Mouse (Mus musculus) right cerebral cortex, postnatal 10 days (tissue): Measurements from ENCODE around the gene Atp2b2.

ENCODE experiments used
- DNase-seq, 2 experiments: peaks; one replicate each; pipeline ENCODE4 v3.0.0; 2021; ENCODE audit warnings: low spot score in 2 of 2

Atp2b2 gene

GRCm38 (mm10) chr6:114042332-114042731, at the start of gene Atp2b2:
Gene Atp2b2, minus strand, starts transcription at chr6:114042613.
- DNase-seq = no peak

GRCm38 (mm10) chr6:114089626-114090025, 47.2 kb upstream of the Atp2b2 start:
- peak; percentile 75 to 86 for DNase-seq

GRCm38 (mm10) chr6:114087106-114087505, 44.7 kb upstream of the Atp2b2 start:
- DNase-seq = no peak

GRCm38 (mm10) chr6:114078556-114078955, 36.1 kb upstream of the Atp2b2 start:
- DNase-seq = no peak

- peak; percentile 90 to 93 for DNase-seq
Measured at GRCm38 (mm10) chr6:114076560-114076959, 34.1 kb upstream of the Atp2b2 start.

- no peak for DNase-seq
Measured at GRCm38 (mm10) chr6:114076061-114076460, 33.6 kb upstream of the Atp2b2 start.

- DNase-seq = no peak
Measured at GRCm38 (mm10) chr6:114074929-114075328, 32.5 kb upstream of the Atp2b2 start.

GRCm38 (mm10) chr6:114074256-114074655, 31.8 kb upstream of the Atp2b2 start:
- DNase-seq = no peak

- peak; percentile 68 to 81 for DNase-seq
Measured at GRCm38 (mm10) chr6:114071564-114071963, 29.2 kb upstream of the Atp2b2 start.

GRCm38 (mm10) chr6:114063100-114063499, 20.7 kb upstream of the Atp2b2 start:
- no peak for DNase-seq

GRCm38 (mm10) chr6:114062688-114063087, 20.3 kb upstream of the Atp2b2 start:
- no peak for DNase-seq

- DNase-seq = no peak
Measured at GRCm38 (mm10) chr6:114059206-114059605, 16.8 kb upstream of the Atp2b2 start.

GRCm38 (mm10) chr6:114058030-114058808, 15.8 kb upstream of the Atp2b2 start:
- no peak for DNase-seq

GRCm38 (mm10) chr6:114055311-114055710, 12.9 kb upstream of the Atp2b2 start:
- DNase-seq = no peak

- DNase-seq = peak; percentile 71 to 85
Measured at GRCm38 (mm10) chr6:114044962-114045361, 2.5 kb upstream of the Atp2b2 start.

- no peak for DNase-seq
Measured at GRCm38 (mm10) chr6:114042836-114043235, 423 bp upstream of the Atp2b2 start.

GRCm38 (mm10) chr6:114041911-114042284, 515 bp downstream of the Atp2b2 start:
- DNase-seq = peak in 1 of 2 experiments; percentile 60

GRCm38 (mm10) chr6:114041097-114041910, 1.1 kb downstream of the Atp2b2 start:
- DNase-seq = peak in 1 of 2 experiments; percentile 64

- DNase-seq = peak in 1 of 2 experiments; percentile 56
Measured at GRCm38 (mm10) chr6:114035704-114036103, 6.7 kb downstream of the Atp2b2 start.

GRCm38 (mm10) chr6:114032822-114033221, 9.6 kb downstream of the Atp2b2 start:
- DNase-seq = peak in 1 of 2 experiments; percentile 49

- DNase-seq = no peak
Measured at GRCm38 (mm10) chr6:114023794-114024193, 18.6 kb downstream of the Atp2b2 start.

GRCm38 (mm10) chr6:114022104-114022503, 20.3 kb downstream of the Atp2b2 start:
- DNase-seq = peak in 1 of 2 experiments; percentile 53

- DNase-seq = no peak
Measured at GRCm38 (mm10) chr6:114013801-114014200, 28.6 kb downstream of the Atp2b2 start.
